Mouse (Mus musculus) liver, adult 2 months (tissue): ENCODE measurements at regions not wholly inside any gene's neighbourhood (a gene's known extent, or its start where the extent isn't known, plus 50 kb on each side); places are given as distances from the start of the nearest gene placed in this dataset.

Source experiments
- CTCF ChIP-seq: fragments of 200-500 bp; IDR thresholded peaks from 2 replicates; pipeline ENCODE4 v1.5.1; 2011; ENCODE audit warnings: low read depth, low read length, control low read depth
- POLR2A ChIP-seq: fragments of 200-500 bp; IDR thresholded peaks from 2 replicates; pipeline ENCODE4 v1.6.1; 2011; ENCODE audit warnings: low read length, control low read depth; ENCODE audit not compliant: insufficient read depth; ENCODE audit errors: extremely low read depth

DNA sequence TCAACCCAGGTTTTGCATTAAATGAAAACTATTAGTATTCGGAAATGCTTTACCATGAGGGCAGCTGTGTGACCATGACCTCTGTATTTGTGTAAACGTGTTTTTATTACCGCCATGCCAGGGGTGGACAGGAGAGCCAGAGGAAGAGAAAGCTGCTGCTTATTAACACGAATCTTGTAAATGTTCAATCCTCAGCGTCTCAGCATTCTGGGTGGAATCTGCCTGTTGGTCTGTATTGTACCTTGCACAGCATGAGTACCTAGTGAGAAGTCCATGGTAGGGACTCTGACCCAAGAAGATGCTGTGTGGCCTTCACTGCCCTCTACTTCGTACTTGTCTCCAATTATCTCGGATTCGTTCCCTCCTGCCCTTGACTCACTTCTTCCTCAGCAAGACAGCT lies 378.6 kb upstream of the Zfp703 start:
- no peak for TF ChIP-seq POLR2A
- TF ChIP-seq CTCF: no peak
